Mouse (Mus musculus) forebrain, postnatal 0 days (tissue): Measurements from ENCODE around the gene Sowaha. TPM values are rescaled to one million over a fixed set of nuclear protein-coding genes. Genes with fewer than 3 reads are reported as not detected.

Experiments used
- ATAC-seq: fragments of 200-750 bp; cut with Nextera tagmentation; 2 replicates; pipeline ENCODE4 v1.8.0; 2017; ENCODE audit warnings: mild to moderate bottlenecking, moderate library complexity
- DNase-seq: peaks from one replicate; pipeline ENCODE4 v3.0.0-alpha.2; 2015
- H3K27ac ChIP-seq: fragments of 300-500 bp; sonication (generic); 2 replicates; pipeline ENCODE4 v1.5.1; 2014; ENCODE audit warnings: low read depth, mild to moderate bottlenecking, antibody characterized with exemption, low read length, moderate library complexity, mixed read lengths
- H3K27me3 ChIP-seq: fragments of 300-500 bp; sonication (generic); 2 replicates; pipeline ENCODE4 v1.6.1; 2014; ENCODE audit warnings: mild to moderate bottlenecking, low read length, mixed read lengths; ENCODE audit not compliant: insufficient read depth
- H3K36me3 ChIP-seq: fragments of 300-500 bp; sonication (generic); 2 replicates; pipeline ENCODE4 v1.6.1; 2014; ENCODE audit warnings: mild to moderate bottlenecking, moderate library complexity; ENCODE audit not compliant: insufficient read depth
- H3K4me1 ChIP-seq: fragments of 300-500 bp; sonication (generic); 2 replicates; pipeline ENCODE4 v1.6.1; 2014; ENCODE audit warnings: antibody characterized with exemption; ENCODE audit not compliant: insufficient read depth
- H3K4me2 ChIP-seq: fragments of 300-500 bp; sonication (generic); 2 replicates; pipeline ENCODE4 v1.6.1; 2014; ENCODE audit warnings: low read depth, mild to moderate bottlenecking, moderate library complexity
- H3K4me3 ChIP-seq: fragments of 300-500 bp; sonication (generic); 2 replicates; pipeline ENCODE4 v1.5.1; 2014; ENCODE audit warnings: low read depth, low read length, mixed read lengths
- H3K9ac ChIP-seq: fragments of 300-500 bp; sonication (generic); 2 replicates; pipeline ENCODE4 v1.6.1; 2014; ENCODE audit warnings: mild to moderate bottlenecking
- H3K9me3 ChIP-seq: fragments of 300-500 bp; sonication (generic); 2 replicates; pipeline ENCODE4 v1.6.1; 2016; ENCODE audit warnings: low read length
- CTCF ChIP-seq: sonication (generic); IDR thresholded peaks from 2 replicates; pipeline ENCODE4 v1.5.1; 2016; ENCODE audit warnings: antibody characterized with exemption, control low read depth, low read depth
- WGBS: fragments of 180-500 bp; shearing (Covaris S2); extraction: QIAGEN DNeasy Blood & Tissue Kit; methylation state at CpG from one replicate; pipeline ENCODE4 v1.1.7; 2014; 5-methylcytosine and 5-hydroxymethylcytosine counted together
- polyA plus RNA-seq: library from polyadenylated mRNA; unstranded; fragments of >200 nt; fragmentation: Nextera tagmentation; extraction: Ambion mirVana; gene quantifications from 2 replicates; pipeline ENCODE4 v1.2.1, GENCODE M21; 2015
- total RNA-seq: library from RNA; depleted of rRNA; stranded (reverse); fragments of >200 nt; gene quantifications from 2 replicates; pipeline ENCODE4 v1.2.3, GENCODE M21; 2014

Gene Sowaha
- total and polyA plus RNA-seq, 2 experiments from 2014 or later, result 7.9 to 13.5 TPM

- Histone ChIP-seq H3K4me2 (no peak overlapping the region), H3K27ac (no peak overlapping the region), H3K9me3 (no peaks in the 10 kb centered on the region), H3K36me3 (no peaks in the 10 kb centered on the region), H3K4me1 (peaks cover 22% of the 10 kb centered on the region), H3K9ac (no peak overlapping the region), H3K27me3 (no peaks in the 10 kb centered on the region), H3K4me3 (no peak overlapping the region)
- TF ChIP-seq CTCF, result peak; percentile 28; the same call in 1 of the 2 replicates
- ATAC-seq (no peak), DNase-seq (no peak)
- WGBS, result 78% methylated on average over 3 of the region's 3 CpGs
Measured at GRCm38 (mm10) chr11:53472709-53473108, 7.4 kb downstream of the Sowaha start.

- under 1% methylated on average over 29 of the region's 29 CpGs for WGBS
- peak; percentile 95 for DNase-seq
Measured at GRCm38 (mm10) chr11:53469968-53470695, 9.9 kb downstream of the Sowaha start, which contains the start of gene Gm9837. TSS of gene Gm9837 (minus strand) at chr11:53470479.

DNA sequence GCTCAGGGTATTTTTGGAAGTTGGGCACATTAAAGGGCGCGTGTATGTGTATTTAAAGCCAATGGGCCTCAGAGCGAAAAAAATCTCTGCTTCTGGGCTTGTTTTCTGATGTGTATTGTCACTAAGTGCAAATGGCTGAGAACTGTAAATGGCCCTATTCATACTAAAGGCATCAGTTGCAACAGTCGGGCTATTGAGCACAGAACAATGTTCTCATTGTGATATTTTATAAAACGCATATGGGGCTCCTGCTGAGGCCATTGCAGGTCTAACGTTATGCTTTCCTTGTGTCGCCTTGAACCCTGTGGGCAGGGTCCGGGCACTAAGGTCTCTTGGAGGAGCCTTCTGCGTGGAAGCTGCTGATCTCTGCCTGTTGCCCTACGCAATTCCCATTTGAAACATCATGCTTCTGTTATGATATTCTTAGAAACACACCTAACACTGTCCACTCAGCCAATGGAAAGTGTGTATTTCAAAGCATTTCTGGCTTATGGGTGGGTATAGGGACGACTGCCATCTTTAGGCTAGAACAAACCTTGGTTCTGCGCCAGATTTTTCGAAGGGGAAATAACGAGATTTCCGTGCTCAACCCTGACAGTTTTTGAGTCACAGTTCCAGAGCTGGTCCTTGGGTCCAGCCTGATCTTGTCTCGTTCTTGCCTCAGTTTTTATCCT is 10.6 kb downstream of the Sowaha start:
- ATAC-seq, result 0 out of 2 replicates have a peak, but pooled peaks have one; percentile 5
- 15% methylated on average over 16 of the region's 16 CpGs for WGBS

More at GRCm38 (mm10) chr11:53469968-53470695, 9.9 kb downstream of the Sowaha start, which contains the start of gene Gm9837:
- peak within 1 kb of the TSS; percentile 80 for H3K27ac ChIP-seq
- H3K4me2 ChIP-seq, result peak within 1 kb of the TSS; percentile 52
- peak; percentile 91 for TF ChIP-seq CTCF
- no peaks in the 10 kb centered on the region for H3K9me3 ChIP-seq
- ATAC-seq, result peak; percentile 89
- H3K4me1 ChIP-seq, result peaks cover 15% of the 10 kb centered on the region
- H3K9ac ChIP-seq, result peak within 1 kb of the TSS; percentile 44; the same call in 1 of the 2 replicates
- no peaks in the 10 kb centered on the region for H3K36me3 ChIP-seq
- peak within 1 kb of the TSS; percentile 21 for H3K4me3 ChIP-seq
- peaks cover 6% of the 10 kb centered on the region; the same call in 1 of the 2 replicates for H3K27me3 ChIP-seq

DNA sequence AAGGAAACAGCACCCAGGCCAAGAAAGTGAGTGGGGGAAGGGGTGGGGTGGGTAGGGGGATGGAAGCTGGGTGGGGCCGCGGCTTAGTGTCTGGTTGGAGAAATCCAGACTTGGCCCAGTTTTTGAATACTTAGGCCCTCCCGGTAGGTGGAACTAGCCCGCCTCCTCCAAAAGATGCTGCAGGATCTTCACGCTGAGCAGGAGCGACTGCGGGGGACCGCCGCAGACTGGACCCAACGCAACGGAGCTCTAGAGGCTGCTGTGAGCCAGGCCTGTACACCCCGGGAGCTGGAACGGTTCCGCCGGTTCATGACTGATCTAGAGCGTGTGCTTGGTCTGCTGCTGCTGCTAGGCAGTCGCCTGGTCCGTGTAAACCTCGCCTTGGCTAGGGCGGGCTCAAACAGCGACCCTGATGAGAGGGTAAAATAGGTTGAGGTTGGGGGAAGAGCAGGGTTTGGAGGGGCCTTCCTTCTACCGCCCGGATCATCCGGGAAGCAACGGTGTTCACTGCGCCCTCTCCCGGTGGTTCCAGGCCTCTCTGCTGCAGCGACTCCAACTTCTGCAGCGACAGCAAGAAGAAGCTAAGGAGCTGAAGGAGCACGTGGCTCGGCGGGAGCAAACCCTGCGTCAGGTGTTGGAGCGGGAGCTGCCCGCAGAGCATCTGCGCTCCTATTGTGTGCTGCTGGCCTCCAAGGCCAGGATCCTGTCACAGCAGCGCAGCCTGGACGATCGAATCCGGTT is 13.7 kb downstream of the Sowaha start:
- peak overlapping the region; percentile 37 for H3K4me3 ChIP-seq
- no peaks in the 10 kb centered on the region for H3K36me3 ChIP-seq
- DNase-seq (peak; percentile 91), ATAC-seq (peak; percentile 76)
- peaks cover 15% of the 10 kb centered on the region for H3K4me1 ChIP-seq
- peaks cover 31% of the 10 kb centered on the region for H3K27me3 ChIP-seq
- H3K9me3 ChIP-seq, result no peaks in the 10 kb centered on the region
- no peak overlapping the region for H3K27ac ChIP-seq
- TF ChIP-seq CTCF, result peak; percentile 89
- peak overlapping the region; percentile 56 for H3K9ac ChIP-seq
- WGBS, result 8% methylated on average over 40 of the region's 40 CpGs
- H3K4me2 ChIP-seq, result peak overlapping the region; percentile 68

More for the DNA sequence above, 10.6 kb downstream of the Sowaha start:
- H3K4me3 ChIP-seq, result no peak overlapping the region
- H3K4me2 ChIP-seq, result peak overlapping the region; percentile 52
- peak overlapping the region; percentile 1; the same call in 1 of the 2 replicates for H3K27ac ChIP-seq
- no peaks in the 10 kb centered on the region for H3K36me3 ChIP-seq
- H3K4me1 ChIP-seq, result peaks cover 15% of the 10 kb centered on the region
- no peak for DNase-seq
- TF ChIP-seq CTCF, result no peak
- H3K27me3 ChIP-seq, result peaks cover 13% of the 10 kb centered on the region
- 0 out of 2 replicates have a peak overlapping the region, but pooled peaks have one; percentile 44 for H3K9ac ChIP-seq
- no peaks in the 10 kb centered on the region for H3K9me3 ChIP-seq

GRCm38 (mm10) chr11:53463551-53464424 is 16.3 kb downstream of the Sowaha start:
- H3K4me2 ChIP-seq, result peak overlapping the region; percentile 68
- no peaks in the 10 kb centered on the region for H3K36me3 ChIP-seq
- H3K27me3 ChIP-seq, result peaks cover 31% of the 10 kb centered on the region
- H3K4me1 ChIP-seq, result peaks cover 3% of the 10 kb centered on the region; the same call in 1 of the 2 replicates
- peak overlapping the region; percentile 33; the same call in 1 of the 2 replicates for H3K9ac ChIP-seq
- H3K27ac ChIP-seq, result no peak overlapping the region
- peak overlapping the region; percentile 32 for H3K4me3 ChIP-seq
- no peak for TF ChIP-seq CTCF
- ATAC-seq, result no peak
- no peaks in the 10 kb centered on the region for H3K9me3 ChIP-seq
- 8% methylated on average over 52 of the region's 55 CpGs for WGBS
- DNase-seq, result peak; percentile 43

DNA sequence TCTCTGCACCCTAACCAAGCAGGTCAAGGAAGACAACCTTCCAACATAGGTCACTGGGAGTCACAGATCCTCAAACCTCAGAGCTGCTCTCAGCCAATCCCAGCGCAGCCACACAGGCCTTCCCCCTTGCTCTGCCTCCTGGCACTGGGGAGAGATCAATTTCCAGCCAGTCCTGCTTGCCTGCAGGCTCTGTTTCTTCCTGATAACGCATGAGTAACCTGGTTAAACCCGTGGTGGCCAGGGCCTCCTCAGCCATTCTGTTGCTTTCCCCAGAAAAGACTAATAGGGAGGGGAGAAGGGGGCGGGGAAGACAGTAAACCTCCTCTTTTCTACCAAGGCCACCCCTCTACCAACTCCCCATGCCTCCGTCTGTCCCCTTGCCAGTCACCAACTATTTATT is 18.3 kb downstream of the Sowaha start:
- ATAC-seq (no peak), DNase-seq (no peak)
- H3K4me1 ChIP-seq, result peaks cover 6% of the 10 kb centered on the region
- peaks cover 39% of the 10 kb centered on the region for H3K27me3 ChIP-seq
- no peaks in the 10 kb centered on the region for H3K9me3 ChIP-seq
- H3K4me2 ChIP-seq, result no peak overlapping the region
- no peak overlapping the region for H3K27ac ChIP-seq
- no peak overlapping the region for H3K9ac ChIP-seq
- no peak for TF ChIP-seq CTCF
- H3K36me3 ChIP-seq, result no peaks in the 10 kb centered on the region
- 23% methylated on average over 5 of the region's 5 CpGs for WGBS
- H3K4me3 ChIP-seq, result no peak overlapping the region
